Mouse (Mus musculus): Measurements from ENCODE around the gene P2rx1.

The P2rx1 gene

GRCm38 (mm10) chr11:72998771-72999170 is at the start of gene P2rx1:
Gene P2rx1 (plus strand): TSS chr11:72999103.
- no peak for DNase-seq (ENCODE audit: low read depth, low spot score)

GRCm38 (mm10) chr11:72951137-72952000 is 47.5 kb upstream of the P2rx1 start:
- DNase-seq (ENCODE audit: low read depth, low spot score) = no peak

GRCm38 (mm10) chr11:72952226-72952625 is 46.7 kb upstream of the P2rx1 start:
- DNase-seq (ENCODE audit: low read depth, low spot score) = no peak

GRCm38 (mm10) chr11:72952697-72953096 is 46.2 kb upstream of the P2rx1 start:
- no peak for DNase-seq (ENCODE audit: low read depth, low spot score)

GRCm38 (mm10) chr11:72953116-72953439 is 45.8 kb upstream of the P2rx1 start:
- DNase-seq (ENCODE audit: low read depth, low spot score) = no peak

- DNase-seq (ENCODE audit: low read depth, low spot score) = no peak
These were observed 45.3 kb upstream of the P2rx1 start for GRCm38 (mm10) chr11:72953440-72954151.

DNA sequence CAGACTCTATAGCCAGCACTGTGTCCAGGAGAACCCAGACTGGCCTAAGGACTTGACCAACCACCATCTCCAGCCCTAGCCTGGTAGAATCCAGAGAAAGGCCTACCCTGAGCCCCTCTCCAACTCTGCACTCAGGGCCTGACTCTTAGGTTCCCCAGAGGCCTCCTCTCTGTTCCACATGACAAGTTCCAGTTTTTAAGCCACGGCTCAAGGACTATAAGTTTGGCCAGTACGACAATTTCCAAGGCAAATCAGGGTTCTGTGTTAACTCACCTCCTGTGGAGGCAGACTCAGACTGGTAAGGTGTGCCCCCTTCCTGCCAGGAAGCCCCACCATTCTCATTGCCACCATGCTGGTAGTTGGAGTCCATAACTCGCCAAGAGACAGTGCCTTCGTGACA is 44.7 kb upstream of the P2rx1 start:
- DNase-seq (ENCODE audit: low read depth, low spot score) = no peak

- DNase-seq (ENCODE audit: low read depth, low spot score) = no peak
These were observed 43.4 kb upstream of the P2rx1 start for GRCm38 (mm10) chr11:72955339-72955974.

- no peak for DNase-seq (ENCODE audit: low read depth, low spot score)
These were observed 41.6 kb upstream of the P2rx1 start for GRCm38 (mm10) chr11:72957318-72957717.

GRCm38 (mm10) chr11:72959924-72960679 is 38.8 kb upstream of the P2rx1 start:
- no peak for DNase-seq (ENCODE audit: low read depth, low spot score)

DNA sequence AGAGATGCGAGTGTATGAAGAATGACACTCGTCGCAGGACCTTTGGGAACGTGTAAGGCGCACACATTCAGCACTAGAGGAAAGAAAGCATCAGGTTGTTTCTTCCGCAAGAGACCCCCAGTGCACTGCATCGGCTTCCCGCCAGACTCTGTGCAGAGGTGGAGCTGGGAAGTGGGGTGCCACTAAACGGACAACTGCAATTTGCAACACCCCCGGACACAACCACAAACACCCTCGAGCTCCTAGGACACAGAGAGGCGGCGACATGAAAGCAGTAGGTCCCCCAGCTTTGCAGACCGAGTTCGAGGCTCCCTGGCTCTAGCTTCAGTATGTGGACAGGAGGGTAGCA is 38.2 kb upstream of the P2rx1 start:
- no peak for DNase-seq (ENCODE audit: low read depth, low spot score)

- DNase-seq (ENCODE audit: low read depth, low spot score) = no peak
These were observed 37.6 kb upstream of the P2rx1 start, which contains the start of gene Atp2a3 for GRCm38 (mm10) chr11:72961072-72961980. Gene Atp2a3 (plus strand): TSS chr11:72961169.

DNA sequence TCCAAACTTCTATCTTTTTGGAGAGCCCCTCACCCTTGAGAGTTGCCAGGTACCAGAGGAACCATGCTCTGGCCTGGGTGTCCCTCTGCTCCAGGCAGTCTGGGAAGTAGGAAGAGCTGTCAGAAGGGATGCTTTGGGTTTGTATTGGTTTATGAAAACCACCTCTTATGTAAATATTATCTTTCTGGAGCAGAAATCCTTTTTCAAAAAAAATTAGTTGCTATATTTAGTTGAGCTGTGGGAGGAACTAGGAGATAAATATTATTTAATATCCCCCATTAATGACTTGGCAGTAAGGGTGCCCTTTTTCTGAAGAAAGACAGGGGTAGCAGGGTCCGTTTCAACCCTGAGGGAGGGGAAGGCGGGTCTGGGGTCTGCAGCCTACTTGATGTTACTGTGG is 36.5 kb upstream of the P2rx1 start:
- DNase-seq (ENCODE audit: low read depth, low spot score) = no peak

GRCm38 (mm10) chr11:72963058-72963788 is 35.7 kb upstream of the P2rx1 start:
- no peak for DNase-seq (ENCODE audit: low read depth, low spot score)

- DNase-seq (ENCODE audit: low read depth, low spot score) = no peak
These were observed 35.1 kb upstream of the P2rx1 start for GRCm38 (mm10) chr11:72963789-72964294.

DNA sequence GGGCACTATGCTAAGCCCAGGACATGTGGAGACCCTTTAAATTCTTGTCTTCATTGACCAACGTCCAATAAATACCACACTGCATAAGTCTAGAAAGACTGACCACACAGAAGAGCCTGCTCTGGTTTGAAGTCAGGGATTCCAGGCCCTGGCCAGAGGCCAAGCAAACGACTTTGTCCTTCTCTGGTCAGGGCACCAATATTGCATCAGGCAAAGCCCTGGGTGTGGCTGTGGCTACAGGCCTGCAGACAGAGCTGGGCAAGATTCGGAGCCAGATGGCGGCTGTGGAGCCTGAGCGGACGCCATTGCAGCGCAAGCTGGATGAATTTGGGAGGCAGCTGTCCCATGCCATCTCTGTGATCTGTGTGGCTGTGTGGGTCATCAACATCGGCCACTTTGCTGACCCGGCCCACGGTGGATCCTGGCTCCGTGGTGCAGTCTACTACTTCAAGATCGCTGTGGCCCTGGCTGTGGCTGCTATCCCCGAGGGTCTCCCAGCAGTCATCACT is 23.9 kb upstream of the P2rx1 start:
- DNase-seq (ENCODE audit: low read depth, low spot score) = no peak

- no peak for DNase-seq (ENCODE audit: low read depth, low spot score)
These were observed 16.4 kb upstream of the P2rx1 start for GRCm38 (mm10) chr11:72982516-72982915.

GRCm38 (mm10) chr11:72983283-72983682 is 15.6 kb upstream of the P2rx1 start:
- no peak for DNase-seq (ENCODE audit: low read depth, low spot score)

DNA sequence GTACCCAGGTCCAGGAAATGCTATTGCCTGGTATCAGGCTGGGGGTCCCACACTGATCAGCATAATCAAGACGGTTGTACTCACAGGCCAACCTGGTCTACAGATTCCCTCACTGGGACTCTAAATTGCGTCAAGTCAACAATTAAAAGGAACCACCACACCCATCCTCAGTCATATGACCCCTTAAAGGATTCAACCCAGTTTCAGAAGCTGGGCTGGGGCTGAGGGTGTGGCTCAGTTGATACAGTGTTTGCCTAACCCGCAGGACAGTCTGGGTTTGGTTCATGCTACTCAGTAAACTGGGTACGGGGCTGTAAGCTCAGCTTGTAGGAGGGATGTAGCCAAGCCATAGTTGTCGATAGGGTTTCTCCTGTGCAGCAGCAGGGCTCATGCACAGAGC is 12.2 kb upstream of the P2rx1 start:
- no peak for DNase-seq (ENCODE audit: low read depth, low spot score)

GRCm38 (mm10) chr11:72987234-72987633 is 11.7 kb upstream of the P2rx1 start:
- no peak for DNase-seq (ENCODE audit: low read depth, low spot score)

Measured in embryo, embryonic 11.5 days (tissue).